Mouse (Mus musculus) megakaryocyte progenitor cell, adult 5-6 weeks (primary cell): ENCODE data around the gene Saa1. TPM values are rescaled to one million over a fixed set of nuclear protein-coding genes. Genes with fewer than 3 reads are reported as not detected.
A peak's percentile ranks its signal among the peaks of the same experiment; 100 is the strongest.

Source experiments
- ATAC-seq: replicated peaks from 2 replicates; pipeline ENCODE4 v1.8.0; 2016; ENCODE audit warnings: mild to moderate bottlenecking, moderate TSS enrichment, inconsistent platforms; ENCODE audit not compliant: poor library complexity
- total RNA-seq, 2 experiments: library from RNA; stranded (forward) in 1 of 2; stranded (reverse) in 1 of 2; fragments of 157-497, 149-512 nt in 1 of 2; fragments of 200-1000 nt in 1 of 2; gene quantifications; 2 replicates each; pipeline versions ENCODE4 v1.2.3 to v1.2.4; 2015 to 2017

Saa1 gene
- total RNA-seq, 2 experiments from 2014 or later = not detected

DNA sequence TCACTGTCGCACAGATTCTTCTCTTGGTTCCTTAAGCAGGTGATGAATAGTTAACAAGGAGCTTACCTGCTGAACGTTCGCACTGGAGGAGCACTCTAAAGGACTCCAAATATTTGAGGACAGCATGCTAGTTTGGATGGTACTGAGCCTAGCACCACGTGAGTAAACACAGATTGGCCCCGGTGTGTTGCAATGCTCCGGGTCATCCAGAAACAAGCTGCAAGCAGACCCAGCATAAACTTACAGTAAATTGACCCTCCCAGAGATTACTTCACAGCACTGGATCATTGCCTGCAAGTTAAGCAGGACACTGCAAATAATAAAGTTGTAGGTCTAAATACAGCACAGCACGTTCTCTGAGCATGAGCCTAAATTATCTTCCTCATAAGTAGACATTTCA lies 23.3 kb downstream of the Saa1 start:
- ATAC-seq = no peak

DNA sequence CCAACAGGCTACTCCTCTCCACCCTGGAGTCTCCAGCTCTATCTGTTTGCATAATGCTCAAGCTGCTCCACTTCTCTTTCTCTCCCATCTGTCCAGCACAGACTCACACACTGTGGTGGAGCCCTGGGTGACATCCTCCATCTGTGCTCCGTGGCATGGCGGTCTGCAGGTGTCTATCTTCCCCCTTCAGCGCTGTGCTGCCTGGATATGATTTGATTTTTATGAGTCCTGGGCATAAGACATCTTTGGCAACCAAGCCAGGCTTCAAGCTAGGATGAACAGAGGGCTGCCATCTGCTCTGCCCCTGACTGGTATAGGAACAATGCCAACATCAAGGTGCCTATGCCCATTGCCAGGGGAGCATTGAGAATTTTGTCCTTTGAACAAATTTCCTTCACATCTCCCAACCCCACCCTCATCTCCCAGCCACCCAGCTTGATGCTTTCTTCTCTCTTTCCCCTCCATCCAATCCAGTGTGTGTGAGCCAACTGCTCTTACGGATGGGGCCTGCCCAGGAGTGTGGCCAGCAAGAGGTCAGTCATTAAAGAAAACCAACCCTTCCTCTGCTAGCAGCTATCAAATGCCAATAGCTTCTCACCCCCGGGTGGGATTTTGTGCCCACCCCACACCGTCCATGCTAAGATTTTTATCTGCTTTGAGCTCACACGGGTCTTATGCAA lies 24.0 kb downstream of the Saa1 start:
- ATAC-seq = no peak

DNA sequence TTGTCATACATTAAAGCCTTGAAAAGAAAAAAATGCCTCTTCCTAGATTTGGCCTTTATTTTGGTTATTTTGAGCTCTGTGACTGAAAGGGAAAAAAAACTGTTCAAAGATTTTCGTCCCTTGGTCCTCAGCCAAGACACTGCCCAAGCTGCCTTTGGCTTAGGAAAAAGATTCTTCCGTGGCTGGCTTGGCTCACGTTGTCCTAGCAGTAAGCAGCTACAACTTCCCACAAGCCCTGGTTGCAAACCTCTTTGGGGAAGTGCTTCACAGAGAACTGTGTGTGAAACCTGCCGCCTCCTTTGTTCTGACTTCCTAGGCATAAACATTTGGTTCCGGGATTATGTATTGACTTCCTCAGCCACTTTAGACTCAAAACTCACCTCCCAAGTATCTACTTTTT lies 25.9 kb downstream of the Saa1 start:
- ATAC-seq = peak; percentile 55

DNA sequence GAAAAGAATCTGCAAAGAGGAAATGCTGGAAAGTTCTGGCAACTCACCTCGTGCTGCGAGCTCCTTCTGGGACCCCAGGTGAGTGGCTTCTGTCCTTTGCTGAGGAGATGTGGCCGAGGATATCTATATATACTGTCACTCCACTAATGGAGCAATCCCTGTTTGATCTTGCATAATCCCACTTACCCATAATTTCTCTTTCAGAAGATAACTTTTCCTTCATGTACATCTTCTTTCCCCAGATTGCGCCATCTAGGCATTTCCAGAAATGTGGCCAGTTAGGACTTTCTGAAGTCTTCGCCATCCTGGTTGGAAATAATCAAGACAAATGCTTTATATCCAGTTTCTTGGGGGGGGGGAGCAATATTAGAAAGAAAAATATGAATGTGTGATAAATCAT lies 27.2 kb downstream of the Saa1 start, which contains the start of gene Saa3:
Saa3 (minus strand) TSS at position 101 of the 400 bp plus-strand sequence.
- no peak for ATAC-seq

DNA sequence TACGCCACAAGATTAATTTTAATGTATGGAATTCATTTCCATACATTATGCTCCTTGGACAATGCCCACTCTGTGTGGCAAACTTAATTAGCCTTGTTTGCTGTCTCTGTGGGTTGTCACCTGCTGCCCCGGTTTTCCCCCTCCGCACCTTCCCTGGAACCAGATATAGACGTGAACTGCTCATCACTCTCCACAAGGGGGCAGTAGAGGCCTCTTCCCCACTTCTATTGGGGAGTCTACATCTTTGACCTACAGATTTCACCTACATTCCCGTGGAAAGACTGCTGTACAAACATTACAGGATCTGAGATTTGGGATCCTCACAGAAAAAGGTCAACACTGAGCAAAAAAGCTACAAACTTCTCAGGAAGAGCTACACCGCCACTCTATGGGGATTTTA lies 28.3 kb downstream of the Saa1 start:
- peak; percentile 51 for ATAC-seq

DNA sequence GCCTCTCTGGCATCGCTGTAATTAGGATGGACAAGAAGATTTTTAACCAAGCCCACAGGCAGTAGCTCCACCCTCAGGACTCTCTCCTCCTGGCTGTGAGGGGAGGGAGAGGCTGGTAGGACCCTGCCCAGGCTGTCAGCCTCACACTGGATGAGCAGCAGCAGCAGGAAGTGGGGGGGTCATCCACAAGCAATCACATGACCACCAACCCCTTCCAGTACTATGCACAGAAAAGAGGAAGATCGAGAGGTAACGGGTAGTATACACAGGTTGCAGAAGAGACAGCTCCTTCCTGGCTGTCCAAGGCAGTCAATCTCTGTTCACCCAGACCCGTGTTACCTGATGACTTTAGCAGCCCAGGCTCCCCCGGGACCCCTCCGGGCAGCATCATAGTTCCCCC lies 30.5 kb downstream of the Saa1 start:
- peak; percentile 57 for ATAC-seq

DNA sequence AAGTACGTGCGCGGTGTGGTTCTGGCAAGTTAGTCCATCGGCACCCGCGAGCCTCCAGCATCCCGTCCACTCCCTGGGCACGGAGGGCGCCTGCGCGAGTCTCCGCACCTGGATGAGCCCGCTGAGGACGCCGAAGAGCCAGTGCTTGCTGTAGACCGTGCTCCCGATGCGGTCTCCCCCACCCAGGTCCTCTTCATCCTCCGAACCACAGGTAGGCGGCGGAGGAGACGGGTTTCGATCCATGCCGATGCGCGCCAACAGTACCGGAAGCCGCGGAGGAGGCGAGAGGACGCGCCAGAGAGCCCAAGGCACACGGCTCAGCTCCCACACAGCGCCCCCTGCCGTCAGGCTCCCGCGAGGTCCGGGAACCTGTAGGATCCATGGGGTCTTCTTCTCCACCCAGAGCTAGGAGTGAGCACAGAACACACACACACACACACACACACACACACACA lies 32.4 kb downstream of the Saa1 start, which contains the start of gene Saal1:
Saal1 (minus strand) TSS at position 291 of the 455 bp plus-strand sequence.
- peak; percentile 93 for ATAC-seq

DNA sequence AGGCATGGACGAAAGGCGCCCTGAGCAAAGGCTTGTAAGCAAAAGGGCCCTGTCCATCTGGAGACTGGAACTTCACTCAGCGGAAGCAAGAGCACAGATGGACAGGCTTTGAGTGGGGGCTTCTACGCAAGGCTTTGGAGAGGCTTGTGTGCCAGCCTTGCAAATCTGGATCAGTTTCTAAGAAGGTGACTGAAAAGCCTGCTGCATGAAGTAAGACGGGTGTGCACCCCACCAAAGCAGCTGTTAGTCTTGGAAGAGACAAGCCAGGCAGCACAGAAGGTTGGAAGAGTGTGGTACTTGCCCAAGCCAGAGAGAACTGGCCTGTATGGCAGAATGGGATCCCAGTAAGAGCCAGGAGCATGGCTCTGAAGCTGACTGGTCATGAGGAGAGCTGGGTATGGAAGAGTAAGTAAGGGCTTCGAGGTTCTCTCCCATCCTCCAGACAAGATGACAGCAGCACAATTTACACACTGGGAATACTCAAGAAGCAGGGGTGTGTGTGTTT lies 42.2 kb downstream of the Saa1 start:
- no peak for ATAC-seq

DNA sequence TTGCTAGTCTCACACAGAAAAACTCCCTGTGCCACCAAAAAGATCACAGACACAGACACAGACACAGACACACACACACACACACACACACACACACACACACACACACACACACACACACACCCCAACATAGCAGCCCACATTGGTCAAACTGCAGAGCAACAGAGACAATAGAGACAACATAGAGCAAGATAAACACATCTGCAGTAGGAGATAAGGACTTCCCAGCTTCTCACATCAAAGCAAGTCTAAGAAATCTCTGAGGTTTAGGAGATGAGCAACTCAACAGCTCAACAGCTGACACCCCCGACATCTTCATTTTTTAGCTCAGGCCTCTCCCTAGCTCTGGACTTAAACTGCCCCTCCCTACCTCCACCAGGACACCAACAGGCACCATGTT lies 46.0 kb downstream of the Saa1 start:
- peak; percentile 97 for ATAC-seq

Other genes starting within 250 kb of the Saa1 start
- gene Sergef, start 103.2 kb downstream of the Saa1 start, total RNA-seq (2015) = 4.0 and 6.6 TPM in 2 replicates
- 8.1 and 10.8 TPM in 2 replicates for gene Sergef, start 103.2 kb downstream of the Saa1 start, total RNA-seq (2017)
- gene Tph1, start 70.4 kb downstream of the Saa1 start, total RNA-seq (2015) = not detected in 2 replicates
- gene Tph1, start 70.4 kb downstream of the Saa1 start, total RNA-seq (2017) = not detected in 2 replicates
- gene Saal1, start 32.3 kb downstream of the Saa1 start, total RNA-seq (2015) = 17.5 and 20.7 TPM in 2 replicates
- gene Saal1, start 32.3 kb downstream of the Saa1 start, total RNA-seq (2017) = 15.5 and 18.7 TPM in 2 replicates
- gene Saa3, start 27.3 kb downstream of the Saa1 start, total RNA-seq (2015) = 1.9 TPM in 1 of 2 replicates, not detected in the other
- 2.0 TPM in 1 of 2 replicates, not detected in the other for gene Saa3, start 27.3 kb downstream of the Saa1 start, total RNA-seq (2017)
- gene Saa4, start 10.4 kb downstream of the Saa1 start, total RNA-seq (2015) = not detected in 2 replicates
- gene Saa4, start 10.4 kb downstream of the Saa1 start, total RNA-seq (2017) = not detected in 2 replicates
- not detected in 2 replicates for gene Saa2, start 8.8 kb upstream of the Saa1 start, total RNA-seq (2015)
- not detected in 2 replicates for gene Saa2, start 8.8 kb upstream of the Saa1 start, total RNA-seq (2017)
- gene Hps5, start 53.1 kb upstream of the Saa1 start, total RNA-seq (2015) = 13.5 and 17.5 TPM in 2 replicates
- gene Hps5, start 53.1 kb upstream of the Saa1 start, total RNA-seq (2017) = 25.5 and 29.0 TPM in 2 replicates
- 54.7 and 58.1 TPM in 2 replicates for gene Gtf2h1, start 53.1 kb upstream of the Saa1 start, total RNA-seq (2015)
- 82.4 and 105 TPM in 2 replicates for gene Gtf2h1, start 53.1 kb upstream of the Saa1 start, total RNA-seq (2017)
- gene Ldha, start 98.5 kb upstream of the Saa1 start, total RNA-seq (2015) = 597 and 639 TPM in 2 replicates
- 442 and 446 TPM in 2 replicates for gene Ldha, start 98.5 kb upstream of the Saa1 start, total RNA-seq (2017)
- gene Ldhc, start 118.2 kb upstream of the Saa1 start, total RNA-seq (2015) = 0.44 and 0.49 TPM in 2 replicates
- gene Ldhc, start 118.2 kb upstream of the Saa1 start, total RNA-seq (2017) = 1.3 TPM in 1 of 2 replicates, not detected in the other
- gene Tsg101, start 177.0 kb upstream of the Saa1 start, total RNA-seq (2015) = 97.5 and 107 TPM in 2 replicates
- 40.1 and 43.1 TPM in 2 replicates for gene Tsg101, start 177.0 kb upstream of the Saa1 start, total RNA-seq (2017)
- 15.5 and 19.6 TPM in 2 replicates for gene Uevld, start 215.5 kb upstream of the Saa1 start, total RNA-seq (2015)
- 11.1 and 11.9 TPM in 2 replicates for gene Uevld, start 215.5 kb upstream of the Saa1 start, total RNA-seq (2017)
- not detected in 2 replicates for gene Gm9999, start 240.6 kb upstream of the Saa1 start, total RNA-seq (2015)
- gene Gm9999, start 240.6 kb upstream of the Saa1 start, total RNA-seq (2017) = not detected in 2 replicates